8 mouse cellular contexts compared by ENCODE assay signal in the genomic region with DNA sequence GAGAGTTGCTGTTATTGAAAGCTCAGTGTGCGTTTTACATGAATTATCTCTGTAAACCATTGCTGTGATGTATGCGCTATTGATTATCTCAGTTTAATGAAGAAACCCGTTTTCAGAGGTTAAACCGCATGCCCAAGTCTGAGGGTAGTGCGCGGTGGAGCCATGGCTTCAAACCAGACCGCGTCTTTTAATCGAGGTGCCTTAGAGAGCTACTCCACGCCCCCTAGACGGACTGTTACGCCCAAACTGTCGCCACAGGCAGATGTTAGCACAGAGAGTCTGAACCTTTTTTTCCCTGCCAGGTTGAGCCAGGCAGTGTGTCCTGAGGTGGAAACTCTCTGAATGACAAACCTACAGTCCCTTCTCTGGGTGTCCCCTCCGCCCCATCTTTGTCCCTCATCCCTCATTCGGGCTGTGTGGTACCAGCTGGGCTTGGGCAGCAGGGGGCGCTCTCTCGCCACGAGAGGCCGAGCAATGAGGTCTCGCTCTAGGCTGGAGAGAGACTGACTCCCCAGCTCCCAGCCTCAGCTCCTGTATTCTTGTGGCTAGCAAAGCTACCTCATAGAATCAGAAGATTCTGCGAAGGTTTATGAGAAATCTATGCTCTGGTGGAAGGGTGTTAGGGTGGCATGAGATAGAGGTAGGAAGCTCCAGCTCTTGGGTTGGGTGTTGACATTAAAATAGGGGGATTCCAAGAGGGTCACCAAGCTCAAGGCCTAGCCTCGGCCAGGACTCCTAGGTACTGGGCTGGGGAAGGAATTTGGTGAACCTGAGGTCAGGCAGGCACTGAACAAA. TPM values are rescaled to one million over a fixed set of nuclear protein-coding genes. Genes with fewer than 3 reads are reported as not detected.
A peak's percentile ranks its signal among the peaks of the same experiment; 100 is the strongest.
DNase-seq lines count a peak whose midpoint lies in the region; ATAC-seq and TF ChIP-seq lines count a peak whose summit lies in the region.

No protein-coding gene starts in this region.

- peak overlapping the region; percentile 31 for H3K4me2 ChIP-seq in forebrain, postnatal 0 days (ENCODE audit: low read depth)
- H3K4me2 ChIP-seq in neural tube, embryonic 15.5 days = peak overlapping the region; percentile 49

- peaks cover 2% of the 10 kb centered on the region for H3K4me1 ChIP-seq in ES-Bruce4 (ENCODE audit: control insufficient read depth, insufficient read depth, low read length)
- no peaks in the 10 kb centered on the region; the same call in 1 of the 2 replicates for H3K4me1 ChIP-seq in forebrain, postnatal 0 days (ENCODE audit: insufficient read depth)
- peaks cover 2% of the 10 kb centered on the region; the same call in 1 of the 2 replicates for H3K4me1 ChIP-seq in lung, adult 2 months (ENCODE audit: control insufficient read depth, insufficient read depth, low read length)
- peaks cover 36% of the 10 kb centered on the region for H3K4me1 ChIP-seq in neural tube, embryonic 15.5 days

- TF ChIP-seq EP300 in ES-Bruce4 (IDR thresholded peaks at IDR 0.05; ENCODE audit: insufficient read depth, low read depth, low read length) = 0 out of 2 replicates have a peak, but pooled peaks have one; percentile 3

- DNase-seq in cerebellum, adult 11-12 months = peak; percentile 72
- peak; percentile 89 for DNase-seq in forebrain, postnatal 0 days
- DNase-seq in heart, postnatal 36 days = peak; percentile 89 to 93
- peak; percentile 66 to 85 for DNase-seq in layer of hippocampus, adult 18-20 months (ENCODE audit: low spot score in 2 of 2)
- DNase-seq in lung, adult 2 months = peak; percentile 84
- peak; percentile 95 for DNase-seq in testis, postnatal 10 days (ENCODE audit: low spot score)

- no peaks in the 10 kb centered on the region for H3K9me3 ChIP-seq in ES-Bruce4 (replicated peaks; ENCODE audit: control insufficient read depth, insufficient read depth, low read length, poor library complexity, severe bottlenecking)
- no peaks in the 10 kb centered on the region for H3K9me3 ChIP-seq in forebrain, postnatal 0 days (ENCODE audit: low read length)
- no peaks in the 10 kb centered on the region for H3K9me3 ChIP-seq in neural tube, embryonic 15.5 days (replicated peaks)

- peak; percentile 96 for TF ChIP-seq CTCF in ES-Bruce4 (IDR thresholded peaks at IDR 0.05; ENCODE audit: low read depth, low read length)
- TF ChIP-seq CTCF in forebrain, postnatal 0 days (IDR thresholded peaks at IDR 0.05; ENCODE audit: low read depth) = peak; percentile 98
- peak; percentile 89 for TF ChIP-seq CTCF in lung, adult 2 months (IDR thresholded peaks at IDR 0.05; ENCODE audit: insufficient read depth, low read length)

- peak overlapping the region; percentile 5; the same call in 1 of the 2 replicates for H3K4me3 ChIP-seq in ES-Bruce4 (ENCODE audit: low read depth, low read length)
- no peak overlapping the region for H3K4me3 ChIP-seq in forebrain, postnatal 0 days (ENCODE audit: low read depth, low read length)
- no peak overlapping the region for H3K4me3 ChIP-seq in lung, adult 2 months (replicated peaks; ENCODE audit: extremely low read depth, low read depth, low read length)
- peak overlapping the region; percentile 20; the same call in 1 of the 2 replicates for H3K4me3 ChIP-seq in neural tube, embryonic 15.5 days (replicated peaks)

- TF ChIP-seq POLR2A in ES-Bruce4 (IDR thresholded peaks at IDR 0.05; ENCODE audit: insufficient read depth, low read length) = no peak
- TF ChIP-seq POLR2A in lung, adult 2 months (IDR thresholded peaks at IDR 0.05; ENCODE audit: borderline replicate concordance, extremely low read depth, low read depth, low read length) = no peak

- H3K27me3 ChIP-seq in ES-Bruce4 (ENCODE audit: control insufficient read depth, insufficient read depth, low read length, poor library complexity, severe bottlenecking) = no peaks in the 10 kb centered on the region; the same call in 1 of the 2 replicates
- no peaks in the 10 kb centered on the region; the same call in 1 of the 2 replicates for H3K27me3 ChIP-seq in forebrain, postnatal 0 days (ENCODE audit: insufficient read depth, low read length)
- H3K27me3 ChIP-seq in neural tube, embryonic 15.5 days (replicated peaks) = no peaks in the 10 kb centered on the region

- no peaks in the 10 kb centered on the region for H3K36me3 ChIP-seq in ES-Bruce4 (ENCODE audit: control insufficient read depth, insufficient read depth, low read length, poor library complexity, severe bottlenecking)
- no peaks in the 10 kb centered on the region for H3K36me3 ChIP-seq in forebrain, postnatal 0 days (ENCODE audit: insufficient read depth)
- no peaks in the 10 kb centered on the region for H3K36me3 ChIP-seq in neural tube, embryonic 15.5 days

- intact Hi-C loops in heart, postnatal 36 days (cut with DNase I) = loop anchor here (1.0 to 2.0 kb wide), 4 partner anchors 36 to 571 kb away; no protein-coding TSS in a partner anchor

- peak; percentile 94 for ATAC-seq in forebrain, postnatal 0 days
- ATAC-seq in neural tube, embryonic 15.5 days (ENCODE audit: low FRiP score) = peak; percentile 83

- no peak overlapping the region for H3K27ac ChIP-seq in ES-Bruce4 (ENCODE audit: insufficient read depth, low read length)
- H3K27ac ChIP-seq in forebrain, postnatal 0 days (ENCODE audit: low read depth, low read length) = no peak overlapping the region
- peak overlapping the region; percentile 46 for H3K27ac ChIP-seq in neural tube, embryonic 15.5 days (replicated peaks)

- no peak overlapping the region for H3K9ac ChIP-seq in ES-Bruce4 (ENCODE audit: low read depth, poor library complexity, severe bottlenecking)
- no peak overlapping the region for H3K9ac ChIP-seq in forebrain, postnatal 0 days
- no peak overlapping the region for H3K9ac ChIP-seq in neural tube, embryonic 15.5 days (replicated peaks)

- 14% methylated on average over 22 of the region's 22 CpGs for WGBS in forebrain, postnatal 0 days
- 14% methylated on average over 22 of the region's 22 CpGs for WGBS in lung, adult 2 months
- 10% methylated on average over 22 of the region's 22 CpGs for WGBS in neural tube, embryonic 15.5 days

RNA-seq across cellular contexts. Expression of gene Ccdc182, which starts 41.7 kb away (rescaled TPM):
- polyA plus RNA-seq in ES-Bruce4 (2011; ENCODE audit: insufficient read depth, insufficient read length, low read depth, missing spikeins) = not detected in 2 replicates
- total RNA-seq in forebrain, postnatal 0 days (2014; rRNA removed) = not detected in 2 replicates
- polyA plus RNA-seq in forebrain, postnatal 0 days (2015; fragmentation: Nextera tagmentation; extraction: Ambion mirVana) = not detected in 2 replicates
- total RNA-seq in heart, postnatal 36 days (2021) = not detected
- total RNA-seq in layer of hippocampus, adult 18-20 months (2021) = not detected
- polyA plus RNA-seq in lung, adult 2 months (2012; rRNA removed) = not detected in 2 replicates
- polyA plus RNA-seq in neural tube, embryonic 15.5 days (2015; fragmentation: Nextera tagmentation; extraction: Ambion mirVana) = 0.13 and 0.15 TPM in 2 replicates

RNA-seq across cellular contexts. Expression of gene Mrps23, which starts 48.0 kb away (rescaled TPM):
- polyA plus RNA-seq in ES-Bruce4 (2011; ENCODE audit: insufficient read depth, insufficient read length, low read depth, missing spikeins) = 67.9 and 107 TPM in 2 replicates
- total RNA-seq in forebrain, postnatal 0 days (2014; rRNA removed) = 39.0 and 57.5 TPM in 2 replicates
- 70.7 and 71.5 TPM in 2 replicates for polyA plus RNA-seq in forebrain, postnatal 0 days (2015; fragmentation: Nextera tagmentation; extraction: Ambion mirVana)
- total RNA-seq in heart, postnatal 36 days (2021) = 100 to 1,000 TPM; 273 to 312 TPM
- total RNA-seq in layer of hippocampus, adult 18-20 months (2021) = 10 to 100 TPM; 63.8 to 77.8 TPM
- polyA plus RNA-seq in lung, adult 2 months (2012; rRNA removed) = 23.3 and 39.0 TPM in 2 replicates
- polyA plus RNA-seq in neural tube, embryonic 15.5 days (2015; fragmentation: Nextera tagmentation; extraction: Ambion mirVana) = 64.9 and 66.2 TPM in 2 replicates

Comparison
In these comparisons a context has a peak if more than half of its experiments do, and no peak if none do; other contexts are left out.
1. H3K4me3 ChIP-seq: peak in ES-Bruce4 (single experiment) and neural tube, embryonic 15.5 days (single experiment); none in forebrain, postnatal 0 days (single experiment) and lung, adult 2 months (single experiment).
2. Peak in every context shown above with its lines, with median percentiles within 50 percentile points of each other: CTCF ChIP-seq and DNase-seq.